Mouse (Mus musculus): ENCODE data around the gene Fibcd1.

DNA sequence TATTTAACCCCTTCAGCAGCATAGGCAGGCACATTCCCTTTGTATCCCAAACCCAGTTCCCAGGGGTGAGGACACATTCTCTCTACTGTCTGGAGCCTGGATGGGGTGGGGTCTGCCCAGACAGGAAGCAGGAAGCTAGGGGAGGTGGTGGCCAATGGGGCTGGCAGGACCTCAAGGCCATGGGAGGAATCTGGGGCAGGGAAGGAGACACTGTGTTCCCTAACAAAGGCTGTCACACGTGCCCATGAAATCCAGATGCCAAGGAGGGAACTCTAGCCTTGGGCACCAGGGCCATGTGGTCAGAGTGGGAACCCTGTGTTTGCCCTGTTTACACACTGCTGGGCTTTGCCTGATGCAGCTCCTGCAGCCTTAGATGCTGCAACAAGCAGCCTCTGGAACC, 43.1 kb upstream of the Fibcd1 start:
- TF ChIP-seq POLR2A (IDR thresholded peaks at IDR 0.05; ENCODE audit: control insufficient read depth, extremely low read depth, insufficient read depth, low read length, poor library complexity): no peak
- TF ChIP-seq CTCF (IDR thresholded peaks at IDR 0.05; ENCODE audit: borderline replicate concordance, control insufficient read depth, extremely low read depth, insufficient read depth, low read length, poor library complexity): no peak
